Mouse (Mus musculus): ENCODE results near the gene Mettl17.
"Not testable (repeated sequence)": the region's sequence is repeated elsewhere in the genome, so short reads cannot be mapped to it uniquely, and the experiment has no call there.

Mettl17 gene

GRCm38 (mm10) chr14:51899351-51899750 is 14.7 kb downstream of the Mettl17 start:
- DNase-seq, result no peak

- peak; percentile 59 to 93 for DNase-seq
Measured at GRCm38 (mm10) chr14:51902806-51903710, 18.4 kb downstream of the Mettl17 start.

GRCm38 (mm10) chr14:51903782-51904181 is 19.1 kb downstream of the Mettl17 start:
- no peak for DNase-seq

GRCm38 (mm10) chr14:51904706-51905105 is 20.1 kb downstream of the Mettl17 start:
- DNase-seq, result no peak

GRCm38 (mm10) chr14:51906102-51906501 is 21.5 kb downstream of the Mettl17 start:
- no peak for DNase-seq

- DNase-seq, result no peak
Measured at GRCm38 (mm10) chr14:51911301-51911700, 26.7 kb downstream of the Mettl17 start.

GRCm38 (mm10) chr14:51912391-51913061 is 27.9 kb downstream of the Mettl17 start:
- DNase-seq, result peak; percentile 54 to 58

- peak; percentile 91 to 93 for DNase-seq
Measured at GRCm38 (mm10) chr14:51913062-51913959, 28.7 kb downstream of the Mettl17 start.

- DNase-seq, result peak; percentile 80 to 85
Measured at GRCm38 (mm10) chr14:51913960-51914762, 29.5 kb downstream of the Mettl17 start, which contains the start of gene Ndrg2. TSS of gene Ndrg2 (minus strand) at chr14:51914158.

- no peak for DNase-seq
Measured at GRCm38 (mm10) chr14:51915030-51915429, 30.4 kb downstream of the Mettl17 start.

GRCm38 (mm10) chr14:51916539-51916938 is 31.9 kb downstream of the Mettl17 start:
- no peak for DNase-seq

GRCm38 (mm10) chr14:51918125-51918524 is 33.5 kb downstream of the Mettl17 start, which contains the start of gene Tppp2:
TSS of gene Tppp2 (plus strand) at chr14:51918425.
- no peak for DNase-seq

- DNase-seq, result no peak
Measured at GRCm38 (mm10) chr14:51918966-51919365, 34.3 kb downstream of the Mettl17 start.

- DNase-seq, result no peak
Measured at GRCm38 (mm10) chr14:51921759-51922570, 37.3 kb downstream of the Mettl17 start.

- no peak for DNase-seq
Measured at GRCm38 (mm10) chr14:51922571-51922865, 37.9 kb downstream of the Mettl17 start, which contains the start of gene Rnase13. TSS of gene Rnase13 (minus strand) at chr14:51922773.

- no peak for DNase-seq
Measured at GRCm38 (mm10) chr14:51922910-51923309, 38.3 kb downstream of the Mettl17 start.

- DNase-seq, result no peak
Measured at GRCm38 (mm10) chr14:51923492-51923891, 38.9 kb downstream of the Mettl17 start.

GRCm38 (mm10) chr14:51926930-51927329 is 42.3 kb downstream of the Mettl17 start:
- not testable (repeated sequence) for DNase-seq

GRCm38 (mm10) chr14:51929309-51929943 is 44.8 kb downstream of the Mettl17 start:
- peak; percentile 73 to 77 for DNase-seq

- DNase-seq, result no peak
Measured at GRCm38 (mm10) chr14:51929968-51930367, 45.3 kb downstream of the Mettl17 start.
